Mouse (Mus musculus): Measurements from ENCODE around the gene Eif5b. TPM values are rescaled to one million over a fixed set of nuclear protein-coding genes. Genes with fewer than 3 reads are reported as not detected.

Gene Eif5b
- polyA plus RNA-seq, 1 experiment from 2014 or later = 27.6 TPM

GRCm38 (mm10) chr1:38014551-38015203, 16.9 kb downstream of the Eif5b start:
- H3K27me3 ChIP-seq (ENCODE audit: control insufficient read depth, insufficient read depth, low read length) = no peaks in the 10 kb centered on the region
- H3K36me3 ChIP-seq (ENCODE audit: control insufficient read depth, insufficient read depth, low read length) = no peaks in the 10 kb centered on the region; the same call in 1 of the 2 replicates
- H3K4me3 ChIP-seq (ENCODE audit: low read depth, low read length) = no peak overlapping the region
- no peaks in the 10 kb centered on the region for H3K9me3 ChIP-seq (ENCODE audit: control insufficient read depth, low read length)
- ATAC-seq (ENCODE audit: low FRiP score) = no peak
- no peak for DNase-seq (ENCODE audit: low spot score, missing footprints)
- H3K4me2 ChIP-seq = no peak overlapping the region
- H3K4me1 ChIP-seq (ENCODE audit: control insufficient read depth, insufficient read depth, low read length) = no peaks in the 10 kb centered on the region
- no peak overlapping the region for H3K9ac ChIP-seq (ENCODE audit: low read length)
- 95% methylated on average over 2 of the region's 2 CpGs for WGBS
- no peak overlapping the region for H3K27ac ChIP-seq (ENCODE audit: low read depth, low read length)

- H3K36me3 ChIP-seq (ENCODE audit: control insufficient read depth, insufficient read depth, low read length) = no peaks in the 10 kb centered on the region
- DNase-seq (ENCODE audit: low spot score, missing footprints) (no peak), ATAC-seq (ENCODE audit: low FRiP score) (no peak)
- no peaks in the 10 kb centered on the region for H3K27me3 ChIP-seq (ENCODE audit: control insufficient read depth, insufficient read depth, low read length)
- H3K4me2 ChIP-seq = no peak overlapping the region
- no peak overlapping the region for H3K27ac ChIP-seq (ENCODE audit: low read depth, low read length)
- 96% methylated on average over 7 of the region's 7 CpGs for WGBS
- H3K9ac ChIP-seq (ENCODE audit: low read length) = no peak overlapping the region
- H3K4me1 ChIP-seq (ENCODE audit: control insufficient read depth, insufficient read depth, low read length) = no peaks in the 10 kb centered on the region
- no peaks in the 10 kb centered on the region for H3K9me3 ChIP-seq (ENCODE audit: control insufficient read depth, low read length)
- no peak overlapping the region for H3K4me3 ChIP-seq (ENCODE audit: low read depth, low read length)
Observed at GRCm38 (mm10) chr1:38027301-38027700, 29.5 kb downstream of the Eif5b start.

GRCm38 (mm10) chr1:38031391-38031790, 33.6 kb downstream of the Eif5b start:
- Histone ChIP-seq H3K27ac (ENCODE audit: low read depth, low read length) (no peak overlapping the region), H3K36me3 (ENCODE audit: control insufficient read depth, insufficient read depth, low read length) (no peaks in the 10 kb centered on the region), H3K4me2 (no peak overlapping the region), H3K4me3 (ENCODE audit: low read depth, low read length) (no peak overlapping the region), H3K9me3 (ENCODE audit: control insufficient read depth, low read length) (no peaks in the 10 kb centered on the region), H3K27me3 (ENCODE audit: control insufficient read depth, insufficient read depth, low read length) (no peaks in the 10 kb centered on the region), H3K4me1 (ENCODE audit: control insufficient read depth, insufficient read depth, low read length) (no peaks in the 10 kb centered on the region), H3K9ac (ENCODE audit: low read length) (no peak overlapping the region)
- DNase-seq (ENCODE audit: low spot score, missing footprints) (no peak), ATAC-seq (ENCODE audit: low FRiP score) (no peak)
- WGBS = 92% methylated on average over 5 of the region's 5 CpGs

GRCm38 (mm10) chr1:38035521-38035920, 37.7 kb downstream of the Eif5b start:
- Histone ChIP-seq H3K9ac (ENCODE audit: low read length) (no peak overlapping the region), H3K4me2 (no peak overlapping the region), H3K9me3 (ENCODE audit: control insufficient read depth, low read length) (no peaks in the 10 kb centered on the region), H3K27me3 (ENCODE audit: control insufficient read depth, insufficient read depth, low read length) (no peaks in the 10 kb centered on the region), H3K27ac (ENCODE audit: low read depth, low read length) (no peak overlapping the region), H3K36me3 (ENCODE audit: control insufficient read depth, insufficient read depth, low read length) (0 out of 2 replicates have a peak, but pooled peaks cover 5% of the 10 kb centered on the region), H3K4me1 (ENCODE audit: control insufficient read depth, insufficient read depth, low read length) (no peaks in the 10 kb centered on the region), H3K4me3 (ENCODE audit: low read depth, low read length) (no peak overlapping the region)
- WGBS = 94% methylated on average over 4 of the region's 4 CpGs
- ATAC-seq (ENCODE audit: low FRiP score) (no peak), DNase-seq (ENCODE audit: low spot score, missing footprints) (no peak)

- no peak overlapping the region for H3K27ac ChIP-seq (ENCODE audit: low read depth, low read length)
Observed at GRCm38 (mm10) chr1:38037375-38037774, 39.6 kb downstream of the Eif5b start.

GRCm38 (mm10) chr1:38038898-38039297, 41.1 kb downstream of the Eif5b start:
- ATAC-seq (ENCODE audit: low FRiP score) = no peak

More at GRCm38 (mm10) chr1:38037375-38037774, 39.6 kb downstream of the Eif5b start:
- DNase-seq (ENCODE audit: low spot score, missing footprints) (peak; percentile 76), ATAC-seq (ENCODE audit: low FRiP score) (no peak)
- Histone ChIP-seq H3K4me2 (no peak overlapping the region), H3K4me1 (ENCODE audit: control insufficient read depth, insufficient read depth, low read length) (no peaks in the 10 kb centered on the region), H3K4me3 (ENCODE audit: low read depth, low read length) (no peak overlapping the region), H3K9ac (ENCODE audit: low read length) (no peak overlapping the region), H3K27me3 (ENCODE audit: control insufficient read depth, insufficient read depth, low read length) (no peaks in the 10 kb centered on the region), H3K36me3 (ENCODE audit: control insufficient read depth, insufficient read depth, low read length) (peaks cover 11% of the 10 kb centered on the region), H3K9me3 (ENCODE audit: control insufficient read depth, low read length) (no peaks in the 10 kb centered on the region)
- WGBS = 91% methylated on average over 5 of the region's 5 CpGs

GRCm38 (mm10) chr1:38048121-38048520, 50.3 kb downstream of the Eif5b start:
- Histone ChIP-seq H3K27me3 (ENCODE audit: control insufficient read depth, insufficient read depth, low read length) (no peaks in the 10 kb centered on the region), H3K27ac (ENCODE audit: low read depth, low read length) (no peak overlapping the region), H3K4me2 (no peak overlapping the region), H3K36me3 (ENCODE audit: control insufficient read depth, insufficient read depth, low read length) (peaks cover 30% of the 10 kb centered on the region), H3K9ac (ENCODE audit: low read length) (no peak overlapping the region), H3K4me1 (ENCODE audit: control insufficient read depth, insufficient read depth, low read length) (no peaks in the 10 kb centered on the region), H3K9me3 (ENCODE audit: control insufficient read depth, low read length) (no peaks in the 10 kb centered on the region), H3K4me3 (ENCODE audit: low read depth, low read length) (no peak overlapping the region)
- ATAC-seq (ENCODE audit: low FRiP score) (no peak), DNase-seq (ENCODE audit: low spot score, missing footprints) (no peak)
- 94% methylated on average over 3 of the region's 3 CpGs for WGBS

More at GRCm38 (mm10) chr1:38038898-38039297, 41.1 kb downstream of the Eif5b start:
- Histone ChIP-seq H3K4me1 (ENCODE audit: control insufficient read depth, insufficient read depth, low read length) (no peaks in the 10 kb centered on the region), H3K4me3 (ENCODE audit: low read depth, low read length) (no peak overlapping the region), H3K4me2 (no peak overlapping the region), H3K27me3 (ENCODE audit: control insufficient read depth, insufficient read depth, low read length) (no peaks in the 10 kb centered on the region), H3K9ac (ENCODE audit: low read length) (no peak overlapping the region), H3K27ac (ENCODE audit: low read depth, low read length) (no peak overlapping the region), H3K9me3 (ENCODE audit: control insufficient read depth, low read length) (no peaks in the 10 kb centered on the region), H3K36me3 (ENCODE audit: control insufficient read depth, insufficient read depth, low read length) (peaks cover 11% of the 10 kb centered on the region)
- WGBS = 98% methylated on average over 2 of the region's 2 CpGs
- peak; percentile 60 for DNase-seq (ENCODE audit: low spot score, missing footprints)

GRCm38 (mm10) chr1:38049562-38049961, 51.8 kb downstream of the Eif5b start:
- Histone ChIP-seq H3K4me2 (no peak overlapping the region), H3K27ac (ENCODE audit: low read depth, low read length) (no peak overlapping the region), H3K4me1 (ENCODE audit: control insufficient read depth, insufficient read depth, low read length) (no peaks in the 10 kb centered on the region), H3K9ac (ENCODE audit: low read length) (no peak overlapping the region), H3K36me3 (ENCODE audit: control insufficient read depth, insufficient read depth, low read length) (peaks cover 41% of the 10 kb centered on the region), H3K4me3 (ENCODE audit: low read depth, low read length) (no peak overlapping the region), H3K9me3 (ENCODE audit: control insufficient read depth, low read length) (no peaks in the 10 kb centered on the region), H3K27me3 (ENCODE audit: control insufficient read depth, insufficient read depth, low read length) (no peaks in the 10 kb centered on the region)
- DNase-seq (ENCODE audit: low spot score, missing footprints) (no peak), ATAC-seq (ENCODE audit: low FRiP score) (no peak)
- 75% methylated on average over 4 of the region's 4 CpGs for WGBS

GRCm38 (mm10) chr1:38055176-38055575, 57.4 kb downstream of the Eif5b start:
- no peak overlapping the region for H3K27ac ChIP-seq (ENCODE audit: low read depth, low read length)
- H3K4me3 ChIP-seq (ENCODE audit: low read depth, low read length) = no peak overlapping the region
- no peak overlapping the region for H3K4me2 ChIP-seq
- H3K9me3 ChIP-seq (ENCODE audit: control insufficient read depth, low read length) = no peaks in the 10 kb centered on the region
- no peaks in the 10 kb centered on the region for H3K4me1 ChIP-seq (ENCODE audit: control insufficient read depth, insufficient read depth, low read length)
- no peak overlapping the region for H3K9ac ChIP-seq (ENCODE audit: low read length)
- WGBS = 96% methylated on average over 5 of the region's 5 CpGs
- H3K36me3 ChIP-seq (ENCODE audit: control insufficient read depth, insufficient read depth, low read length) = peaks cover 31% of the 10 kb centered on the region
- no peaks in the 10 kb centered on the region for H3K27me3 ChIP-seq (ENCODE audit: control insufficient read depth, insufficient read depth, low read length)
- ATAC-seq (ENCODE audit: low FRiP score) = no peak
- DNase-seq (ENCODE audit: low spot score, missing footprints) = no peak
